Comparison of ENCODE assay signal across 9 mouse cellular contexts in genomic region chrX:19237738-19238261, GRCm38 (mm10).
DNase-seq lines count a peak whose midpoint lies in the region; ATAC-seq lines count a peak whose summit lies in the region.
"Had no signal": no experiment of that assay in that cellular context is flagged by ENCODE, and none has a peak within 500 bp of the region (broad histone marks: within the 10 kb centered on the region; RNA-seq: fewer than 3 reads in every experiment).

No protein-coding gene starts in this region.

- H3K4me2 ChIP-seq in midbrain, embryonic 16.5 days (ENCODE audit: low read length) = peak overlapping the region; percentile 72

- peak; percentile 33 for DNase-seq in layer of hippocampus, adult 11-12 months (ENCODE audit: low spot score)
- no peak for DNase-seq in layer of hippocampus, adult 9-10 months (ENCODE audit: low spot score)
- peak; percentile 64 for DNase-seq in embryonic facial prominence, embryonic 10.5 days (ENCODE audit: low spot score)
- DNase-seq in heart, adult 8-10 months (ENCODE audit: low spot score) = peak; percentile 1
- DNase-seq in kidney, adult 9 months = peak; percentile 57
- DNase-seq in liver = peak; percentile 76
- DNase-seq in spleen, postnatal 14 days (ENCODE audit: low spot score in 2 of 2) = peak; percentile 11 to 19

- H3K27ac ChIP-seq in embryonic facial prominence, embryonic 10.5 days (replicated peaks) = peak overlapping the region; percentile 71
- no peak overlapping the region for H3K27ac ChIP-seq in midbrain, embryonic 16.5 days (ENCODE audit: low read length)

- H3K36me3 ChIP-seq in embryonic facial prominence, embryonic 10.5 days (replicated peaks) = no peaks in the 10 kb centered on the region
- H3K36me3 ChIP-seq in midbrain, embryonic 16.5 days (ENCODE audit: control insufficient read depth, insufficient read depth, low read length) = no peaks in the 10 kb centered on the region

- peak; percentile 97 for ATAC-seq in midbrain, embryonic 16.5 days

- H3K9me3 ChIP-seq in embryonic facial prominence, embryonic 10.5 days = no peaks in the 10 kb centered on the region
- H3K9me3 ChIP-seq in midbrain, embryonic 16.5 days (replicated peaks; ENCODE audit: control insufficient read depth, low read length, poor library complexity, severe bottlenecking) = no peaks in the 10 kb centered on the region; the same call in 1 of the 2 replicates

- H3K4me1 ChIP-seq in embryonic facial prominence, embryonic 10.5 days = no peaks in the 10 kb centered on the region
- no peaks in the 10 kb centered on the region for H3K4me1 ChIP-seq in midbrain, embryonic 16.5 days (ENCODE audit: control insufficient read depth, insufficient read depth, low read length)

- peaks cover 13% of the 10 kb centered on the region; the same call in 1 of the 2 replicates for H3K27me3 ChIP-seq in embryonic facial prominence, embryonic 10.5 days (replicated peaks; ENCODE audit: low read depth, poor library complexity, severe bottlenecking)
- no peaks in the 10 kb centered on the region for H3K27me3 ChIP-seq in midbrain, embryonic 16.5 days (ENCODE audit: control insufficient read depth, insufficient read depth, low read depth, low read length)
- H3K27me3 ChIP-seq: CH12.LX had no signal

- WGBS in embryonic facial prominence, embryonic 10.5 days = 12% methylated on average over 26 of the region's 26 CpGs
- WGBS in midbrain, embryonic 16.5 days = 22% methylated on average over 10 of the region's 26 CpGs

- peak overlapping the region; percentile 67 for H3K9ac ChIP-seq in midbrain, embryonic 16.5 days (ENCODE audit: low read depth, low read length)

- peak overlapping the region; percentile 61 for H3K4me3 ChIP-seq in embryonic facial prominence, embryonic 10.5 days
- H3K4me3 ChIP-seq in midbrain, embryonic 16.5 days (ENCODE audit: low read depth, low read length) = peak overlapping the region; percentile 50
